Mouse (Mus musculus) brain, embryonic 14.5 days (tissue): ENCODE results near the gene Ezh2. TPM values are rescaled to one million over a fixed set of nuclear protein-coding genes. Genes with fewer than 3 reads are reported as not detected.

Experiments
- DNase-seq: peaks from one replicate; pipeline ENCODE4 v3.0.0-alpha.2; 2011; ENCODE audit warnings: low read depth
- CTCF ChIP-seq: fragments of 200-500 bp; IDR thresholded peaks from 2 replicates; pipeline ENCODE4 v1.5.1; 2012; ENCODE audit warnings: inconsistent platforms, mild to moderate bottlenecking, moderate library complexity, borderline replicate concordance; ENCODE audit not compliant: insufficient read depth, insufficient read length; ENCODE audit errors: extremely low read depth
- POLR2A ChIP-seq: fragments of 200-500 bp; IDR thresholded peaks from 2 replicates; pipeline ENCODE4 v1.6.1; 2012; ENCODE audit warnings: mild to moderate bottlenecking, inconsistent platforms, borderline replicate concordance; ENCODE audit not compliant: poor library complexity, insufficient read depth, insufficient read length, severe bottlenecking; ENCODE audit errors: extremely low read depth
- polyA plus RNA-seq: library from polyadenylated mRNA; depleted of rRNA; stranded (reverse); fragments of >200 nt; gene quantifications from 2 replicates; pipeline ENCODE4 v1.2.3, GENCODE M21; 2012; rRNA removed

The Ezh2 gene
- polyA plus RNA-seq, 1 experiment = 154 TPM

- TF ChIP-seq POLR2A (no peak), CTCF (no peak)
- DNase-seq = no peak
These were observed 68.7 kb downstream of the Ezh2 start for GRCm38 (mm10) chr6:47526446-47526845.

- no peak for DNase-seq
- TF ChIP-seq CTCF = no peak
- no peak for TF ChIP-seq POLR2A
These were observed 70.1 kb downstream of the Ezh2 start for GRCm38 (mm10) chr6:47525041-47525440.

DNA sequence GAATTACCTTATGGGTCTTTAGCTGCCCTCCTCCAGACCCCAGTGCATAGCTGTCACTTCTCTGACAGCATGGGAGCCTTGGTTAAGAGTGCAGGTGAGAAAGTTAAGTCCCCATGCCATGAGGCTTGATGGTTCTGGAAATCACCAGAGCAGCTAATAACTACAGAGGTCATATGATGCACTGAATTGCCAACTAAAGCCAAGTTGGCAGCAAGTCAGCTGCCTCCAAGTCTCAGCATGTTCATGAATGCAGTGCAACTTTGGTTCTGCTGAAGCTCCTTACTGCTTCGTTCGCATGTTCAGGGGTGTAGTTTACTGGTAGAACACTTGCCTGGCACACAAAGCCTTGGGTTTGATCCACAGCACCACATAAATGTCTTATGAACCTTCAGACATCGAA, 72.7 kb downstream of the Ezh2 start:
- DNase-seq = no peak
- no peak for TF ChIP-seq POLR2A
- TF ChIP-seq CTCF = no peak

DNA sequence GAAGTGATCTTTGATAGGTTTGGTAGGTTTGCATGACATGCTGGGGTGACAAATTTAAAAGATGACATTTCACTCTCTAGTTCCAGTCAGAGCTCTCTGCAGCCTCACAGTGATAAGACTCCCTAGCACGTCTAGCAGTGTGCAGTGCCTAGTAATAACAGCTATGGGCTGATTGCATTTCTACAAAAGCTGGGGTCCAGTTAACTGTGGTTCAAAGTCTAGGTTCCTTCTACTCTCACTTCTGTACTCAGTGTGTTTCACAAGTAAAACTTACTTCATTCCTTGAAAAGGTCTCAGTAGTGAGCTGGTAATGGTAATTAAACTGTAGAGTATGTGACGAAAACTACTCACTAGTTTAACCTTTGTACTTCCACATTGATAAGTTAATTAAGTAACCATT, 75.1 kb downstream of the Ezh2 start:
- TF ChIP-seq POLR2A (no peak), CTCF (no peak)
- no peak for DNase-seq

DNA sequence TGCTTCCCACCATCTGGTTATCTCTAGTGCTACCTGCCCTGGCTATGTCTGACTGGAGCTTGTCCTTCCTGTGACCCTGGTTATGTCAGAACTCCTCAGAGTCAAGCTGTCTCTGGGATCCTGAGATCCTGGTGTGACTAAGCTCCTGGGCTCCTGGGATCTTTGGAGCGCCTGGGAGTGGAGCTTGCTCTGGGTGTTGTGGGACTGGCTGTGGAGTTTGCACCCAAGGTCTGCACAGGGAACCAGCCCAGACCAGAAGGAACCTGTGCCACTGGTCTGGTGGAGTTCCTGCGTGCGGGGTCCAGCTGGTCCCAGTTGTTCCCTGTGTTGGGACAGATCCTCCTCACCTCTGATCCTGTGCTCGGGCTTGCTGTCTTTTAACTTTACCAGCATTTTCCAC, 100.6 kb downstream of the Ezh2 start:
- TF ChIP-seq CTCF = no peak
- TF ChIP-seq POLR2A = no peak
- no peak for DNase-seq

DNA sequence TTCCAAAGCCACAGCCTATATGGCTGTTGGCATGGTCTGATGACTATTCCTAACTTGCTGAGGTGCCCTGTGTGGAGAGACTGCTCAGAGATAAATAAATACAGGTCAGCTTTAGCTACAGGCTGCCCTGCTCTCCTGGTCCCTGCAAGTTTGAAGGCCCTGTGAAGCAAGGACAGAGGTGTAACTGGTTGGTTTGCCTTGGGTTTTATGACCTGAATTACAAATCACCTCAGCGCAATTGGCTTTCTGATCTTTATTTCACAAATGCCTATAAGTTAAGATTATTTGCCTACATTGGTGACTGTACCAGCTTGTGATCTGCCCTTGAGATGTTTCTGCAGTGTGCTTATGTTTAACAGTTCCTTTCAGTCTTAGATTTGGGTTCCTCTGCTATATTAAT, 113.1 kb downstream of the Ezh2 start:
- no peak for DNase-seq
- TF ChIP-seq POLR2A (no peak), CTCF (no peak)

Other genes starting within 250 kb of the Ezh2 start
- gene Cul1, start 141.9 kb downstream of the Ezh2 start, polyA plus RNA-seq = 103 and 113 TPM in 2 replicates
- gene Pdia4, start 218.1 kb upstream of the Ezh2 start, polyA plus RNA-seq = 52.6 and 75.7 TPM in 2 replicates
- gene Zfp786, start 235.5 kb upstream of the Ezh2 start, polyA plus RNA-seq = 5.2 and 8.8 TPM in 2 replicates
- gene Zfp398, start 240.3 kb upstream of the Ezh2 start, polyA plus RNA-seq = 17.4 and 22.2 TPM in 2 replicates